Mouse (Mus musculus): ENCODE measurements around the gene Dis3l2. TPM values are rescaled to one million over a fixed set of nuclear protein-coding genes. Genes with fewer than 3 reads are reported as not detected.

Dis3l2 gene
- polyA plus RNA-seq, 1 experiment from 2014 or later, result 37.7 TPM

- Histone ChIP-seq H3K4me3 (ENCODE audit: low read depth, low read length) (no peak overlapping the region), H3K4me1 (ENCODE audit: control insufficient read depth, insufficient read depth, low read length) (no peaks in the 10 kb centered on the region), H3K27ac (ENCODE audit: low read depth, low read length) (no peak overlapping the region), H3K9me3 (ENCODE audit: control insufficient read depth, low read length) (no peaks in the 10 kb centered on the region), H3K4me2 (ENCODE audit: low read depth) (no peak overlapping the region), H3K27me3 (ENCODE audit: control insufficient read depth, insufficient read depth, low read length) (no peaks in the 10 kb centered on the region), H3K36me3 (ENCODE audit: control insufficient read depth, insufficient read depth, low read length) (no peaks in the 10 kb centered on the region), H3K9ac (ENCODE audit: low read length) (no peak overlapping the region)
- ATAC-seq (ENCODE audit: insufficient read depth, low FRiP score, low TSS enrichment) (no peak), DNase-seq (ENCODE audit: low spot score) (no peak)
These were observed 252.2 kb downstream of the Dis3l2 start for GRCm38 (mm10) chr1:86955801-86956200.

- ATAC-seq (ENCODE audit: insufficient read depth, low FRiP score, low TSS enrichment) (no peak), DNase-seq (ENCODE audit: low spot score) (no peak)
- Histone ChIP-seq H3K4me3 (ENCODE audit: low read depth, low read length) (no peak overlapping the region), H3K4me1 (ENCODE audit: control insufficient read depth, insufficient read depth, low read length) (peaks cover 6% of the 10 kb centered on the region), H3K27ac (ENCODE audit: low read depth, low read length) (no peak overlapping the region), H3K9ac (ENCODE audit: low read length) (no peak overlapping the region), H3K4me2 (ENCODE audit: low read depth) (no peak overlapping the region), H3K36me3 (ENCODE audit: control insufficient read depth, insufficient read depth, low read length) (no peaks in the 10 kb centered on the region), H3K9me3 (ENCODE audit: control insufficient read depth, low read length) (no peaks in the 10 kb centered on the region), H3K27me3 (ENCODE audit: control insufficient read depth, insufficient read depth, low read length) (no peaks in the 10 kb centered on the region)
- 40% methylated on average over 6 of the region's 6 CpGs for WGBS
These were observed 264.8 kb downstream of the Dis3l2 start for GRCm38 (mm10) chr1:86968261-86968964.

GRCm38 (mm10) chr1:86969173-86969725, 265.6 kb downstream of the Dis3l2 start:
- WGBS, result 71% methylated on average over 11 of the region's 11 CpGs
- no peak overlapping the region for H3K4me2 ChIP-seq (ENCODE audit: low read depth)
- no peak overlapping the region for H3K9ac ChIP-seq (ENCODE audit: low read length)
- no peaks in the 10 kb centered on the region for H3K9me3 ChIP-seq (ENCODE audit: control insufficient read depth, low read length)
- DNase-seq (ENCODE audit: low spot score) (no peak), ATAC-seq (ENCODE audit: insufficient read depth, low FRiP score, low TSS enrichment) (no peak; the same call in 1 of the 2 replicates)
- peaks cover 6% of the 10 kb centered on the region for H3K4me1 ChIP-seq (ENCODE audit: control insufficient read depth, insufficient read depth, low read length)
- H3K4me3 ChIP-seq (ENCODE audit: low read depth, low read length), result no peak overlapping the region
- H3K27ac ChIP-seq (ENCODE audit: low read depth, low read length), result no peak overlapping the region
- H3K27me3 ChIP-seq (ENCODE audit: control insufficient read depth, insufficient read depth, low read length), result no peaks in the 10 kb centered on the region
- H3K36me3 ChIP-seq (ENCODE audit: control insufficient read depth, insufficient read depth, low read length), result no peaks in the 10 kb centered on the region

- DNase-seq (ENCODE audit: low spot score), result no peak
- H3K27me3 ChIP-seq (ENCODE audit: control insufficient read depth, insufficient read depth, low read length), result no peaks in the 10 kb centered on the region
- no peak overlapping the region for H3K4me3 ChIP-seq (ENCODE audit: low read depth, low read length)
- H3K4me1 ChIP-seq (ENCODE audit: control insufficient read depth, insufficient read depth, low read length), result peaks cover 6% of the 10 kb centered on the region
- H3K9me3 ChIP-seq (ENCODE audit: control insufficient read depth, low read length), result no peaks in the 10 kb centered on the region
- 36% methylated on average over 1 of the region's 1 CpGs for WGBS
- no peak overlapping the region for H3K4me2 ChIP-seq (ENCODE audit: low read depth)
- H3K36me3 ChIP-seq (ENCODE audit: control insufficient read depth, insufficient read depth, low read length), result no peaks in the 10 kb centered on the region
- H3K9ac ChIP-seq (ENCODE audit: low read length), result no peak overlapping the region
- no peak for ATAC-seq (ENCODE audit: insufficient read depth, low FRiP score, low TSS enrichment)
- no peak overlapping the region for H3K27ac ChIP-seq (ENCODE audit: low read depth, low read length)
These were observed 269.1 kb downstream of the Dis3l2 start for GRCm38 (mm10) chr1:86972693-86973092.

- WGBS, result 92% methylated on average over 1 of the region's 1 CpGs
These were observed 273.4 kb downstream of the Dis3l2 start for GRCm38 (mm10) chr1:86977018-86977417.

GRCm38 (mm10) chr1:86986372-86986771, 282.8 kb downstream of the Dis3l2 start:
- Histone ChIP-seq H3K9me3 (ENCODE audit: control insufficient read depth, low read length) (no peaks in the 10 kb centered on the region), H3K9ac (ENCODE audit: low read length) (no peak overlapping the region), H3K4me1 (ENCODE audit: control insufficient read depth, insufficient read depth, low read length) (0 out of 2 replicates have a peak, but pooled peaks cover 3% of the 10 kb centered on the region), H3K27me3 (ENCODE audit: control insufficient read depth, insufficient read depth, low read length) (no peaks in the 10 kb centered on the region), H3K4me2 (ENCODE audit: low read depth) (no peak overlapping the region), H3K36me3 (ENCODE audit: control insufficient read depth, insufficient read depth, low read length) (no peaks in the 10 kb centered on the region), H3K4me3 (ENCODE audit: low read depth, low read length) (no peak overlapping the region), H3K27ac (ENCODE audit: low read depth, low read length) (no peak overlapping the region)
- no peak for ATAC-seq (ENCODE audit: insufficient read depth, low FRiP score, low TSS enrichment)
- no peak for DNase-seq (ENCODE audit: low spot score)

More at GRCm38 (mm10) chr1:86977018-86977417, 273.4 kb downstream of the Dis3l2 start:
- DNase-seq (ENCODE audit: low spot score) (no peak), ATAC-seq (ENCODE audit: insufficient read depth, low FRiP score, low TSS enrichment) (no peak)
- H3K4me1 ChIP-seq (ENCODE audit: control insufficient read depth, insufficient read depth, low read length), result no peaks in the 10 kb centered on the region
- no peak overlapping the region for H3K9ac ChIP-seq (ENCODE audit: low read length)
- H3K9me3 ChIP-seq (ENCODE audit: control insufficient read depth, low read length), result no peaks in the 10 kb centered on the region
- H3K27me3 ChIP-seq (ENCODE audit: control insufficient read depth, insufficient read depth, low read length), result no peaks in the 10 kb centered on the region
- H3K4me3 ChIP-seq (ENCODE audit: low read depth, low read length), result no peak overlapping the region
- H3K36me3 ChIP-seq (ENCODE audit: control insufficient read depth, insufficient read depth, low read length), result no peaks in the 10 kb centered on the region
- no peak overlapping the region for H3K4me2 ChIP-seq (ENCODE audit: low read depth)
- H3K27ac ChIP-seq (ENCODE audit: low read depth, low read length), result no peak overlapping the region

GRCm38 (mm10) chr1:86992849-86993248, 289.2 kb downstream of the Dis3l2 start:
- Histone ChIP-seq H3K9me3 (ENCODE audit: control insufficient read depth, low read length) (no peaks in the 10 kb centered on the region), H3K9ac (ENCODE audit: low read length) (no peak overlapping the region), H3K36me3 (ENCODE audit: control insufficient read depth, insufficient read depth, low read length) (no peaks in the 10 kb centered on the region), H3K4me3 (ENCODE audit: low read depth, low read length) (no peak overlapping the region), H3K27me3 (ENCODE audit: control insufficient read depth, insufficient read depth, low read length) (no peaks in the 10 kb centered on the region), H3K4me2 (ENCODE audit: low read depth) (no peak overlapping the region), H3K4me1 (ENCODE audit: control insufficient read depth, insufficient read depth, low read length) (no peaks in the 10 kb centered on the region), H3K27ac (ENCODE audit: low read depth, low read length) (no peak overlapping the region)
- 30% methylated on average over 5 of the region's 5 CpGs for WGBS
- ATAC-seq (ENCODE audit: insufficient read depth, low FRiP score, low TSS enrichment) (peak; percentile 58), DNase-seq (ENCODE audit: low spot score) (peak; percentile 46)

- Histone ChIP-seq H3K27me3 (ENCODE audit: control insufficient read depth, insufficient read depth, low read length) (no peaks in the 10 kb centered on the region), H3K9me3 (ENCODE audit: control insufficient read depth, low read length) (no peaks in the 10 kb centered on the region), H3K4me3 (ENCODE audit: low read depth, low read length) (no peak overlapping the region), H3K4me1 (ENCODE audit: control insufficient read depth, insufficient read depth, low read length) (no peaks in the 10 kb centered on the region), H3K9ac (ENCODE audit: low read length) (no peak overlapping the region), H3K4me2 (ENCODE audit: low read depth) (no peak overlapping the region), H3K27ac (ENCODE audit: low read depth, low read length) (no peak overlapping the region), H3K36me3 (ENCODE audit: control insufficient read depth, insufficient read depth, low read length) (no peaks in the 10 kb centered on the region)
- ATAC-seq (ENCODE audit: insufficient read depth, low FRiP score, low TSS enrichment) (no peak), DNase-seq (ENCODE audit: low spot score) (no peak)
These were observed 290.4 kb downstream of the Dis3l2 start for GRCm38 (mm10) chr1:86994023-86994422.

- H3K9ac ChIP-seq (ENCODE audit: low read length), result no peak overlapping the region
- ATAC-seq (ENCODE audit: insufficient read depth, low FRiP score, low TSS enrichment), result no peak
- WGBS, result 91% methylated on average over 2 of the region's 2 CpGs
These were observed 294.4 kb downstream of the Dis3l2 start for GRCm38 (mm10) chr1:86998051-86998450.

More at GRCm38 (mm10) chr1:86998051-86998450, 294.4 kb downstream of the Dis3l2 start:
- Histone ChIP-seq H3K4me3 (ENCODE audit: low read depth, low read length) (no peak overlapping the region), H3K4me1 (ENCODE audit: control insufficient read depth, insufficient read depth, low read length) (peaks cover 3% of the 10 kb centered on the region), H3K4me2 (ENCODE audit: low read depth) (no peak overlapping the region), H3K27ac (ENCODE audit: low read depth, low read length) (no peak overlapping the region), H3K36me3 (ENCODE audit: control insufficient read depth, insufficient read depth, low read length) (no peaks in the 10 kb centered on the region), H3K9me3 (ENCODE audit: control insufficient read depth, low read length) (no peaks in the 10 kb centered on the region), H3K27me3 (ENCODE audit: control insufficient read depth, insufficient read depth, low read length) (no peaks in the 10 kb centered on the region)
- no peak for DNase-seq (ENCODE audit: low spot score)
